Mouse (Mus musculus): Measurements from ENCODE around the gene Scaper. TPM values are rescaled to one million over a fixed set of nuclear protein-coding genes. Genes with fewer than 3 reads are reported as not detected.

The Scaper gene
- polyA plus RNA-seq, 1 experiment from 2014 or later = 11.3 TPM

- H3K4me3 ChIP-seq (ENCODE audit: low read depth, low read length) = no peak overlapping the region
- no peak overlapping the region for H3K27ac ChIP-seq (ENCODE audit: low read depth, low read length)
- peaks cover 26% of the 10 kb centered on the region for H3K4me1 ChIP-seq (ENCODE audit: control insufficient read depth, insufficient read depth, low read length)
- no peak overlapping the region for H3K4me2 ChIP-seq
- peak; percentile 97 for DNase-seq (ENCODE audit: low spot score, missing footprints)
- no peak for ATAC-seq (ENCODE audit: low FRiP score)
- H3K27me3 ChIP-seq (ENCODE audit: control insufficient read depth, insufficient read depth, low read length) = peaks cover 98% of the 10 kb centered on the region
- H3K36me3 ChIP-seq (ENCODE audit: control insufficient read depth, insufficient read depth, low read length) = no peaks in the 10 kb centered on the region
- WGBS = under 1% methylated on average over 30 of the region's 30 CpGs
- peaks cover 3% of the 10 kb centered on the region; the same call in 1 of the 2 replicates for H3K9me3 ChIP-seq (ENCODE audit: control insufficient read depth, low read length)
- no peak overlapping the region for H3K9ac ChIP-seq (ENCODE audit: low read length)
Measured at GRCm38 (mm10) chr9:55544861-55545555, 392.9 kb downstream of the Scaper start.

GRCm38 (mm10) chr9:55543703-55544401 lies 394.1 kb downstream of the Scaper start:
- DNase-seq (ENCODE audit: low spot score, missing footprints) = peak; percentile 98
- H3K9me3 ChIP-seq (ENCODE audit: control insufficient read depth, low read length) = peaks cover 3% of the 10 kb centered on the region; the same call in 1 of the 2 replicates
- H3K4me2 ChIP-seq = peak overlapping the region; percentile 8; the same call in 1 of the 2 replicates
- no peaks in the 10 kb centered on the region for H3K36me3 ChIP-seq (ENCODE audit: control insufficient read depth, insufficient read depth, low read length)
- WGBS = under 1% methylated on average over 46 of the region's 46 CpGs
- H3K4me3 ChIP-seq (ENCODE audit: low read depth, low read length) = 0 out of 2 replicates have a peak overlapping the region, but pooled peaks have one; percentile 17
- peaks cover 98% of the 10 kb centered on the region for H3K27me3 ChIP-seq (ENCODE audit: control insufficient read depth, insufficient read depth, low read length)
- peaks cover 28% of the 10 kb centered on the region for H3K4me1 ChIP-seq (ENCODE audit: control insufficient read depth, insufficient read depth, low read length)
- H3K27ac ChIP-seq (ENCODE audit: low read depth, low read length) = no peak overlapping the region
- H3K9ac ChIP-seq (ENCODE audit: low read length) = no peak overlapping the region
- no peak for ATAC-seq (ENCODE audit: low FRiP score)

DNA sequence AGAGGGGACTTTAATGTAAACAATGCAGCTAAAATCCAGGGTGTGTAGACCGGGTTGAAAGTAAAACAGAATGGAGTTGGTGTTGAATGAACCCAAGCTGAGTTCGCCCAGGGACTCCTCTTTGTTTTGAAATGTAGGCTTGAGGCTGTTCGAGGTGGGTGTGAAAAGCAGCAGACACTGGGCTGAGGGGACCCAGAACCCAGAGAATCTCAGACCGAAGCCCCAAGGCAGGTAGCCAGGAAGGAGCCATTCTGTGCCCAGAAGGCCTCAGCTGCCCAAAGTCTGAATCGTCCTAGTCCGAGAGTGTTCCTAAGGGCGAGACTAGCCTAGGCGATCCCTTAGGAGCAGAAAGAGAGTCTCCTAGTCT lies 394.6 kb downstream of the Scaper start:
- Histone ChIP-seq H3K27me3 (ENCODE audit: control insufficient read depth, insufficient read depth, low read length) (peaks cover 98% of the 10 kb centered on the region), H3K9ac (ENCODE audit: low read length) (no peak overlapping the region)
- WGBS = under 1% methylated on average over 8 of the region's 8 CpGs

GRCm38 (mm10) chr9:55542366-55543325 lies 395.3 kb downstream of the Scaper start:
- Histone ChIP-seq H3K36me3 (ENCODE audit: control insufficient read depth, insufficient read depth, low read length) (no peaks in the 10 kb centered on the region), H3K27ac (ENCODE audit: low read depth, low read length) (no peak overlapping the region), H3K4me1 (ENCODE audit: control insufficient read depth, insufficient read depth, low read length) (peaks cover 28% of the 10 kb centered on the region), H3K4me3 (ENCODE audit: low read depth, low read length) (peak overlapping the region; percentile 39), H3K27me3 (ENCODE audit: control insufficient read depth, insufficient read depth, low read length) (peaks cover 96% of the 10 kb centered on the region), H3K9me3 (ENCODE audit: control insufficient read depth, low read length) (peaks cover 3% of the 10 kb centered on the region; the same call in 1 of the 2 replicates), H3K4me2 (peak overlapping the region; percentile 67), H3K9ac (ENCODE audit: low read length) (no peak overlapping the region)
- WGBS = 1% methylated on average over 53 of the region's 59 CpGs
- DNase-seq (ENCODE audit: low spot score, missing footprints) (peak; percentile 96), ATAC-seq (ENCODE audit: low FRiP score) (no peak)

More for the DNA sequence above, 394.6 kb downstream of the Scaper start:
- peaks cover 3% of the 10 kb centered on the region; the same call in 1 of the 2 replicates for H3K9me3 ChIP-seq (ENCODE audit: control insufficient read depth, low read length)
- ATAC-seq (ENCODE audit: low FRiP score) = no peak
- DNase-seq (ENCODE audit: low spot score, missing footprints) = peak; percentile 98
- peaks cover 28% of the 10 kb centered on the region for H3K4me1 ChIP-seq (ENCODE audit: control insufficient read depth, insufficient read depth, low read length)
- H3K4me3 ChIP-seq (ENCODE audit: low read depth, low read length) = no peak overlapping the region
- no peak overlapping the region for H3K27ac ChIP-seq (ENCODE audit: low read depth, low read length)
- no peaks in the 10 kb centered on the region for H3K36me3 ChIP-seq (ENCODE audit: control insufficient read depth, insufficient read depth, low read length)
- H3K4me2 ChIP-seq = no peak overlapping the region

DNA sequence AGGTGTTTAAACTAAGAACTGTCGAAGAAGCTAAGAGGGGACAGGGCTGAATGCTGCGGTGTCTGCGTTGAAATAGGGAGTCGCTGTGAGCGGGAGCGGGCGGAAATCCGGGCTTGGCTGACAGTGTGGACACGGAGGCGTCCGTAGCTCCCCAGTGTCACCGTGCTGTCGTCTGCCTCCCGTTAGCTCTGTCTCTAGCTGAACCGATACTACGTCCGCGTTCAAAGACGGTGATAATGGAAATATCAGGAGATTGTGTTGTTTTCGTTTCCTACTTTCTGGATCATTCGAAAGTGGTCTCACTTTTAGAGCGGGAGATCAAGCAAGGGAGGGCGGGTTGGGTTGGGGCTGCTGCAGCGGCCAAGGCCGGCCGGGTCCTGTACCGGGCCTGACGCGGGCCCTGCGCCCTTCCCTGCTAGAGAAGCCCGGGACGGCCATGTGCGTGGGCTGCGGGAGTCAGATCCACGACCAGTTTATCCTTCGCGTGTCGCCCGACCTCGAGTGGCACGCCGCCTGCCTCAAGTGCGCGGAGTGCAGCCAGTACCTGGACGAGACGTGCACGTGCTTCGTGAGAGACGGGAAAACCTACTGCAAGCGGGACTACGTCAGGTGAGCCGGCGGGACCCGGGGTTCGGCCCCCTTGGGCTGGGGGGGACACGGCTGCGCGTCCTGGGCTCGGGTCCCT lies 396.1 kb downstream of the Scaper start:
- Histone ChIP-seq H3K4me2 (peak overlapping the region; percentile 67), H3K27ac (ENCODE audit: low read depth, low read length) (no peak overlapping the region), H3K9ac (ENCODE audit: low read length) (0 out of 2 replicates have a peak overlapping the region, but pooled peaks have one; percentile 12)

GRCm38 (mm10) chr9:55540888-55541287 lies 397.0 kb downstream of the Scaper start:
- Histone ChIP-seq H3K9me3 (ENCODE audit: control insufficient read depth, low read length) (no peaks in the 10 kb centered on the region; the same call in 1 of the 2 replicates), H3K27ac (ENCODE audit: low read depth, low read length) (no peak overlapping the region), H3K4me3 (ENCODE audit: low read depth, low read length) (peak overlapping the region; percentile 39), H3K4me1 (ENCODE audit: control insufficient read depth, insufficient read depth, low read length) (peaks cover 25% of the 10 kb centered on the region), H3K9ac (ENCODE audit: low read length) (peak overlapping the region; percentile 54; the same call in 1 of the 2 replicates), H3K4me2 (peak overlapping the region; percentile 67), H3K36me3 (ENCODE audit: control insufficient read depth, insufficient read depth, low read length) (no peaks in the 10 kb centered on the region), H3K27me3 (ENCODE audit: control insufficient read depth, insufficient read depth, low read length) (peaks cover 87% of the 10 kb centered on the region)
- WGBS = under 1% methylated on average over 28 of the region's 28 CpGs
- ATAC-seq (ENCODE audit: low FRiP score) = peak; percentile 98
- peak; percentile 99 for DNase-seq (ENCODE audit: low spot score, missing footprints)

More for the DNA sequence above, 396.1 kb downstream of the Scaper start:
- DNase-seq (ENCODE audit: low spot score, missing footprints) (peak; percentile 96), ATAC-seq (ENCODE audit: low FRiP score) (no peak)
- H3K4me1 ChIP-seq (ENCODE audit: control insufficient read depth, insufficient read depth, low read length) = peaks cover 28% of the 10 kb centered on the region
- H3K9me3 ChIP-seq (ENCODE audit: control insufficient read depth, low read length) = peaks cover 3% of the 10 kb centered on the region; the same call in 1 of the 2 replicates
- peak overlapping the region; percentile 39 for H3K4me3 ChIP-seq (ENCODE audit: low read depth, low read length)
- peaks cover 96% of the 10 kb centered on the region for H3K27me3 ChIP-seq (ENCODE audit: control insufficient read depth, insufficient read depth, low read length)
- 1% methylated on average over 57 of the region's 59 CpGs for WGBS
- H3K36me3 ChIP-seq (ENCODE audit: control insufficient read depth, insufficient read depth, low read length) = no peaks in the 10 kb centered on the region

GRCm38 (mm10) chr9:55540391-55540770 lies 397.5 kb downstream of the Scaper start:
- no peak overlapping the region for H3K27ac ChIP-seq (ENCODE audit: low read depth, low read length)
- H3K4me3 ChIP-seq (ENCODE audit: low read depth, low read length) = peak overlapping the region; percentile 39
- H3K9ac ChIP-seq (ENCODE audit: low read length) = peak overlapping the region; percentile 54
- peak; percentile 98 for DNase-seq (ENCODE audit: low spot score, missing footprints)
- no peaks in the 10 kb centered on the region for H3K9me3 ChIP-seq (ENCODE audit: control insufficient read depth, low read length)
- WGBS = under 1% methylated on average over 12 of the region's 12 CpGs
- H3K4me1 ChIP-seq (ENCODE audit: control insufficient read depth, insufficient read depth, low read length) = peaks cover 22% of the 10 kb centered on the region
- peak overlapping the region; percentile 67 for H3K4me2 ChIP-seq
- no peaks in the 10 kb centered on the region for H3K36me3 ChIP-seq (ENCODE audit: control insufficient read depth, insufficient read depth, low read length)
- H3K27me3 ChIP-seq (ENCODE audit: control insufficient read depth, insufficient read depth, low read length) = peaks cover 82% of the 10 kb centered on the region
- peak; percentile 10; the same call in 1 of the 2 replicates for ATAC-seq (ENCODE audit: low FRiP score)

Measured in midbrain, embryonic 11.5 days (tissue).